Mouse (Mus musculus) layer of hippocampus, adult 8-10 months (tissue): Measurements from ENCODE around the gene Cct6b. TPM values are rescaled to one million over a fixed set of nuclear protein-coding genes. Genes with fewer than 3 reads are reported as not detected.
A peak's percentile ranks its signal among the peaks of the same experiment; 100 is the strongest.

ENCODE experiments used
- DNase-seq, 2 experiments: peaks; one replicate each; pipeline ENCODE4 v3.0.0; 2022; ENCODE audit warnings: low spot score in 2 of 2
- total RNA-seq, 4 experiments: library from RNA; stranded (reverse); gene quantifications; 2 replicates each; pipeline ENCODE4 v1.2.4; 2022

Gene Cct6b
- under 1 TPM; 0.26 to 0.48 (median 0.39) TPM for total RNA-seq

- DNase-seq: peak; percentile 86 to 92
These were observed at the start of gene Cct6b, which contains the start of gene Zfp830 for GRCm38 (mm10) chr11:82763742-82764437. Gene Cct6b, minus strand, starts transcription at chr11:82764321. Gene Zfp830, plus strand, starts transcription at chr11:82764345.

- no peak for DNase-seq
These were observed 44.4 kb upstream of the Cct6b start for GRCm38 (mm10) chr11:82808485-82808884.

- DNase-seq: no peak
These were observed 43.2 kb upstream of the Cct6b start for GRCm38 (mm10) chr11:82807370-82807769.

GRCm38 (mm10) chr11:82806656-82807055, 42.5 kb upstream of the Cct6b start:
- DNase-seq: no peak

GRCm38 (mm10) chr11:82783453-82783852, 19.3 kb upstream of the Cct6b start:
- DNase-seq: no peak

GRCm38 (mm10) chr11:82782197-82782596, 18.1 kb upstream of the Cct6b start:
- DNase-seq: no peak

- DNase-seq: peak; percentile 90 to 94
These were observed 17.1 kb upstream of the Cct6b start, which contains the start of gene Lig3 for GRCm38 (mm10) chr11:82780983-82781903. Gene Lig3, plus strand, starts transcription at chr11:82781108.

- no peak for DNase-seq
These were observed 16.0 kb upstream of the Cct6b start for GRCm38 (mm10) chr11:82780134-82780533.

GRCm38 (mm10) chr11:82764438-82764924, 360 bp upstream of the Cct6b start:
- DNase-seq: no peak

- no peak for DNase-seq
These were observed 860 bp downstream of the Cct6b start for GRCm38 (mm10) chr11:82763261-82763660.

GRCm38 (mm10) chr11:82762286-82762829, 1.8 kb downstream of the Cct6b start:
- DNase-seq: no peak

- no peak for DNase-seq
These were observed 8.2 kb downstream of the Cct6b start for GRCm38 (mm10) chr11:82755919-82756318.

- DNase-seq: no peak
These were observed 11.6 kb downstream of the Cct6b start for GRCm38 (mm10) chr11:82752349-82753115.

GRCm38 (mm10) chr11:82746857-82747366, 17.2 kb downstream of the Cct6b start:
- no peak for DNase-seq

GRCm38 (mm10) chr11:82746138-82746537, 18.0 kb downstream of the Cct6b start:
- DNase-seq: no peak

GRCm38 (mm10) chr11:82739006-82739405, 25.1 kb downstream of the Cct6b start:
- no peak for DNase-seq

- DNase-seq: no peak
These were observed 29.9 kb downstream of the Cct6b start for GRCm38 (mm10) chr11:82734227-82734626.

- no peak for DNase-seq
These were observed 37.3 kb downstream of the Cct6b start for GRCm38 (mm10) chr11:82726862-82727261.

GRCm38 (mm10) chr11:82719294-82719693, 44.8 kb downstream of the Cct6b start:
- no peak for DNase-seq

- no peak for DNase-seq
These were observed 51.4 kb downstream of the Cct6b start for GRCm38 (mm10) chr11:82712681-82713080.

- DNase-seq: no peak
These were observed 55.2 kb downstream of the Cct6b start for GRCm38 (mm10) chr11:82708934-82709333.
